Comparison of ENCODE assay signal across 8 mouse cellular contexts in the genomic region with DNA sequence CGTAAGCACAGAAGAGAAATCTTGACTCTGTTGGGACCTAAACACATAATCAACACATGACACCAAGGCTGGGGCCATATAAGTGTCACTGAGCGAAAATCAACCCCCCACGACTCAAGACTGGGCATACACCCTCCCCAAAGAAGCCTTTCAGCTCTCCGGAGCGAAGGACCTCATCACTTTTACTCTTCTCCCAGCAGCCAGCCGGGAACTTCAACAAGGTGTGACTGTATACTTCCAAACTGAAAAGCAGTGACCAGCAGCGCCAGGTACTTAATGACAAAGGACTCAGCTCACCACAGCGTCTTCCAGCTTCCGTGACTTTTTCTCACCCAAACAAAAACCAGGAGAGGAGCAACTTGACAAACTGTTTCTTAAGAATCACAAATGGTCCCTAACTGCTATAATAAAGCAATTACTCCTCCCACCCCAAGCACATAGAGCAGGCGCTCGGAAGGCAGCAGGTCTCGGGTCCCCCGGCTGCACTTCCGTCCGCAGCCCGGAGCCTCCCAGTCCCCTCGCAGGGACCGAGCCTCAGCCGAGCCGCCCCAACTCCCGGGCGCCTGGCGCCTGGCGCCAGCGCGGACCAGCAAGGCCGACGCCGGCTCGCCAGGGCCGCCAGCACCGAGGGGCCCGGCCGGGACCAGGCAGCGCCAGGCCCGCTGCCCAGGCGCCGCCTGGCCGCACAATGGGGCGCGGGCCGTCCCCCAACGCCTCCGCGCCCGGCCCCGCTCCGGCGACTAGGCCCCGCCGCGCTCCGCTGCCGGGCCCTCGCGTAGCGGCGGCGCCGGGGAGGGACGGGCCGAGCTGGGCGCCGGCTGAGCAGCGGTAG. TPM values are rescaled to one million over a fixed set of nuclear protein-coding genes. Genes with fewer than 3 reads are reported as not detected.
DNase-seq lines count a peak whose midpoint lies in the region; ATAC-seq and TF ChIP-seq lines count a peak whose summit lies in the region.

No protein-coding gene starts in this region.

- DNase-seq in layer of hippocampus, adult 11-12 months (ENCODE audit: low spot score), result peak; percentile 30
- no peak for DNase-seq in layer of hippocampus, adult 8-10 months (ENCODE audit: low spot score in 2 of 2)
- peak; percentile 24 for DNase-seq in heart, adult 8-10 months (ENCODE audit: low spot score)
- peak; percentile 62 for DNase-seq in kidney, adult 2 months
- DNase-seq in liver, result peak; percentile 72
- DNase-seq in spleen, postnatal 10 days (ENCODE audit: low spot score in 2 of 2), result peak; percentile 72 to 79

- peaks cover 18% of the 10 kb centered on the region for H3K4me1 ChIP-seq in embryonic facial prominence, embryonic 12.5 days
- H3K4me1 ChIP-seq in kidney, adult 2 months (ENCODE audit: control insufficient read depth, insufficient read depth, low read length), result peaks cover 8% of the 10 kb centered on the region
- peaks cover 27% of the 10 kb centered on the region for H3K4me1 ChIP-seq in midbrain, embryonic 15.5 days

- TF ChIP-seq POLR2A in kidney, adult 2 months (IDR thresholded peaks at IDR 0.05; ENCODE audit: low read depth, low read length), result no peak

- peak overlapping the region; percentile 89 for H3K4me3 ChIP-seq in embryonic facial prominence, embryonic 12.5 days
- peak overlapping the region; percentile 85 for H3K4me3 ChIP-seq in kidney, adult 2 months (ENCODE audit: insufficient read depth, low read depth, low read length)
- H3K4me3 ChIP-seq in midbrain, embryonic 15.5 days, result peak overlapping the region; percentile 65

- no peaks in the 10 kb centered on the region for H3K9me3 ChIP-seq in embryonic facial prominence, embryonic 12.5 days
- H3K9me3 ChIP-seq in midbrain, embryonic 15.5 days, result no peaks in the 10 kb centered on the region

- no peak for TF ChIP-seq CTCF in kidney, adult 2 months (conservative IDR thresholded peaks at IDR 0.05; ENCODE audit: insufficient read depth, insufficient read length, low read depth, low read length)

- no peaks in the 10 kb centered on the region for H3K27me3 ChIP-seq in embryonic facial prominence, embryonic 12.5 days
- no peaks in the 10 kb centered on the region for H3K27me3 ChIP-seq in kidney, adult 2 months (replicated peaks; ENCODE audit: control insufficient read depth, insufficient read depth, low read length)
- H3K27me3 ChIP-seq in midbrain, embryonic 15.5 days (replicated peaks), result no peaks in the 10 kb centered on the region

- peak overlapping the region; percentile 95 for H3K9ac ChIP-seq in embryonic facial prominence, embryonic 12.5 days
- peak overlapping the region; percentile 78 for H3K9ac ChIP-seq in midbrain, embryonic 15.5 days

- peak overlapping the region; percentile 75 for H3K4me2 ChIP-seq in embryonic facial prominence, embryonic 12.5 days (replicated peaks)
- H3K4me2 ChIP-seq in midbrain, embryonic 15.5 days, result peak overlapping the region; percentile 89

- peak overlapping the region; percentile 94 for H3K27ac ChIP-seq in embryonic facial prominence, embryonic 12.5 days
- H3K27ac ChIP-seq in kidney, adult 2 months (ENCODE audit: insufficient read depth, low read depth, low read length), result peak overlapping the region; percentile 97
- peak overlapping the region; percentile 83 for H3K27ac ChIP-seq in midbrain, embryonic 15.5 days

- under 1% methylated on average over 65 of the region's 65 CpGs for WGBS in embryonic facial prominence, embryonic 12.5 days
- WGBS in kidney, adult 2 months, result 4% methylated on average over 62 of the region's 65 CpGs
- under 1% methylated on average over 64 of the region's 65 CpGs for WGBS in midbrain, embryonic 15.5 days

- H3K36me3 ChIP-seq in embryonic facial prominence, embryonic 12.5 days, result no peaks in the 10 kb centered on the region
- no peaks in the 10 kb centered on the region for H3K36me3 ChIP-seq in kidney, adult 2 months (ENCODE audit: control insufficient read depth, insufficient read depth, low read length)
- no peaks in the 10 kb centered on the region for H3K36me3 ChIP-seq in midbrain, embryonic 15.5 days (replicated peaks)

- peak; percentile 77 for ATAC-seq in embryonic facial prominence, embryonic 12.5 days (ENCODE audit: insufficient number of reproducible peaks, insufficient read depth, low FRiP score, low TSS enrichment)
- peak; percentile 10 for ATAC-seq in midbrain, embryonic 15.5 days (replicated peaks)

RNA-seq across cellular contexts. Expression of a gene that starts 5.1 kb away (rescaled TPM):
- total RNA-seq in layer of hippocampus, adult 8-10 months (2022), result 10 to 100 TPM; 68.4 to 81.5 (median 72.8) TPM
- polyA plus RNA-seq in embryonic facial prominence, embryonic 12.5 days (2016; fragmentation: Nextera tagmentation; extraction: Ambion mirVana), result 92.8 and 103 TPM in 2 replicates
- 10 to 100 TPM; 52.1 to 56.2 (median 54.0) TPM for total RNA-seq in heart, adult 8-10 months (2022)
- 8.2 and 11.9 TPM in 2 replicates for polyA plus RNA-seq in kidney, adult 2 months (2012; rRNA removed)
- 99.5 and 107 TPM in 2 replicates for polyA plus RNA-seq in midbrain, embryonic 15.5 days (2015; fragmentation: Nextera tagmentation; extraction: Ambion mirVana)

Comparison
In these comparisons a context has a peak if more than half of its experiments do, and no peak if none do; other contexts are left out.
1. DNase-seq: peak in layer of hippocampus, adult 11-12 months (single experiment), heart, adult 8-10 months (single experiment), kidney, adult 2 months (single experiment), liver (single experiment) and spleen, postnatal 10 days (2 of 2); none in layer of hippocampus, adult 8-10 months (0 of 2).
2. Peak in every context shown above with its lines, with median percentiles within 50 percentile points of each other: H3K27ac ChIP-seq and H3K4me3 ChIP-seq.